Mouse (Mus musculus) monocyte, adult 5-6 weeks (primary cell): ENCODE measurements around the gene H2-Q7. TPM values are rescaled to one million over a fixed set of nuclear protein-coding genes. Genes with fewer than 3 reads are reported as not detected.

Source experiments
- total RNA-seq: library from RNA; stranded (forward); fragments of 200-1000, 200-491, 200-594 nt; gene quantifications from 3 replicates; pipeline ENCODE4 v1.2.3, GENCODE M21; 2017

The H2-Q7 gene
- total RNA-seq, 1 experiment from 2014 or later = 224 TPM

Other genes with a start within 250 kb of the H2-Q7 start
- gene Ltb, start 244.7 kb upstream of the H2-Q7 start, total RNA-seq = 38.1 to 48.1 TPM (median 38.4 TPM) in 3 replicates
- 37.0 to 62.7 TPM (median 38.1 TPM) in 3 replicates for gene Tnf, start 237.1 kb upstream of the H2-Q7 start, total RNA-seq
- gene Lta, start 233.8 kb upstream of the H2-Q7 start, total RNA-seq = 1.7 TPM in 1 of 3 replicates, not detected in the others
- gene Gm16181, start 218.3 kb upstream of the H2-Q7 start, total RNA-seq = 0.64 to 2.9 TPM (median 2.7 TPM) in 3 replicates
- gene Atp6v1g2, start 205.5 kb upstream of the H2-Q7 start, total RNA-seq = 1.4 to 6.5 TPM (median 2.6 TPM) in 3 replicates
- 3.6 to 10.9 TPM (median 5.1 TPM) in 3 replicates for gene Nfkbil1, start 203.4 kb upstream of the H2-Q7 start, total RNA-seq
- 98.8 to 141 TPM (median 101 TPM) in 3 replicates for gene Ddx39b, start 197.4 kb upstream of the H2-Q7 start, total RNA-seq
- 2,987 to 4,272 TPM (median 3,836 TPM) in 3 replicates for gene H2-D1, start 176.4 kb upstream of the H2-Q7 start, total RNA-seq
- gene H2-Q1, start 118.8 kb upstream of the H2-Q7 start, total RNA-seq = 0.11 to 0.38 TPM in 2 of 3 replicates, not detected in the other
- not detected in 3 replicates for gene H2-Q2, start 96.9 kb upstream of the H2-Q7 start, total RNA-seq
- gene H2-Q4, start 59.5 kb upstream of the H2-Q7 start, total RNA-seq = 159 to 219 TPM (median 177 TPM) in 3 replicates
- 235 to 503 TPM (median 268 TPM) in 3 replicates for gene H2-Q6, start 14.3 kb upstream of the H2-Q7 start, total RNA-seq
- 5.5 to 7.7 TPM (median 7.6 TPM) in 3 replicates for gene H2-Q10, start 30.9 kb downstream of the H2-Q7 start, total RNA-seq
- 0.58 TPM in 1 of 3 replicates, not detected in the others for gene Pou5f1, start 66.9 kb downstream of the H2-Q7 start, total RNA-seq
- gene Tcf19, start 77.7 kb downstream of the H2-Q7 start, total RNA-seq = 0.29 to 3.3 TPM (median 2.4 TPM) in 3 replicates
- gene Cchcr1, start 77.9 kb downstream of the H2-Q7 start, total RNA-seq = 1.7 to 6.7 TPM (median 2.5 TPM) in 3 replicates
- not detected in 3 replicates for gene Psors1c2, start 94.0 kb downstream of the H2-Q7 start, total RNA-seq
- gene Cdsn, start 113.0 kb downstream of the H2-Q7 start, total RNA-seq = not detected in 3 replicates
- not detected in 3 replicates for gene 2300002M23Rik, start 128.3 kb downstream of the H2-Q7 start, total RNA-seq
- gene Sfta2, start 162.4 kb downstream of the H2-Q7 start, total RNA-seq = not detected in 3 replicates
- not detected in 3 replicates for gene Gm9573, start 187.5 kb downstream of the H2-Q7 start, total RNA-seq
- not detected in 3 replicates for gene Mucl3, start 204.5 kb downstream of the H2-Q7 start, total RNA-seq
- 7.4 to 13.8 TPM (median 11.3 TPM) in 3 replicates for gene Vars2, start 228.4 kb downstream of the H2-Q7 start, total RNA-seq
- gene Gtf2h4, start 234.6 kb downstream of the H2-Q7 start, total RNA-seq = 10.9 to 22.5 TPM (median 13.5 TPM) in 3 replicates